Comparison of ENCODE assay signal across 8 mouse cellular contexts in genomic region chr6:8258316-8258715, GRCm38 (mm10). TPM values are rescaled to one million over a fixed set of nuclear protein-coding genes. Genes with fewer than 3 reads are reported as not detected.
DNase-seq lines count a peak whose midpoint lies in the region; ATAC-seq lines count a peak whose summit lies in the region.

No protein-coding gene starts in this region.

- H3K27me3 ChIP-seq in liver, embryonic 11.5 days (replicated peaks; ENCODE audit: control insufficient read depth, insufficient read depth, low read length) = no peaks in the 10 kb centered on the region

- no peak for DNase-seq in cerebellum, postnatal 25 days
- peak; percentile 11 for DNase-seq in retina, embryonic 14.5 days (ENCODE audit: low spot score)
- no peak for DNase-seq in retina, postnatal 1 day
- DNase-seq in liver, embryonic 11.5 days (ENCODE audit: low spot score) = no peak
- DNase-seq in T-cell, adult 2 months (ENCODE audit: low spot score) = no peak
- DNase-seq in urinary bladder, postnatal 10 days (ENCODE audit: low spot score) = no peak
- DNase-seq in right cerebral cortex, postnatal 25 days = no peak

- peak overlapping the region; percentile 86 for H3K4me3 ChIP-seq in liver, embryonic 11.5 days (ENCODE audit: low read depth, low read length)

- peak overlapping the region; percentile 38; the same call in 1 of the 2 replicates for H3K27ac ChIP-seq in liver, embryonic 11.5 days (ENCODE audit: low read depth, low read length)

- ATAC-seq in cerebellum, adult (ENCODE audit: insufficient number of reproducible peaks, low FRiP score, low TSS enrichment) = peak; percentile 1; the same call in 1 of the 2 replicates
- ATAC-seq in liver, embryonic 11.5 days (replicated peaks; ENCODE audit: low FRiP score) = no peak; the same call in 1 of the 2 replicates

- H3K9ac ChIP-seq in liver, embryonic 11.5 days (ENCODE audit: low read depth, low read length) = peak overlapping the region; percentile 76

- no peaks in the 10 kb centered on the region for H3K9me3 ChIP-seq in liver, embryonic 11.5 days (ENCODE audit: control insufficient read depth, low read length)

- H3K4me1 ChIP-seq in liver, embryonic 11.5 days (replicated peaks; ENCODE audit: control insufficient read depth, insufficient read depth, low read length) = peaks cover 8% of the 10 kb centered on the region

- 6% methylated on average over 6 of the region's 6 CpGs for WGBS in liver, embryonic 11.5 days

- H3K4me2 ChIP-seq in liver, embryonic 11.5 days = peak overlapping the region; percentile 68

- peaks cover 5% of the 10 kb centered on the region; the same call in 1 of the 2 replicates for H3K36me3 ChIP-seq in liver, embryonic 11.5 days (ENCODE audit: control insufficient read depth, insufficient read depth, low read length)

RNA-seq across cellular contexts. Expression of gene Rpa3, which starts 0.7 kb away (rescaled TPM):
- polyA plus RNA-seq in liver, embryonic 11.5 days (2014; fragmentation: Nextera tagmentation; extraction: Ambion mirVana) = 211 and 219 TPM in 2 replicates

RNA-seq across cellular contexts. Expression of gene Umad1, which starts 0.8 kb away (rescaled TPM):
- polyA plus RNA-seq in liver, embryonic 11.5 days (2014; fragmentation: Nextera tagmentation; extraction: Ambion mirVana) = 20.6 and 23.1 TPM in 2 replicates

RNA-seq across cellular contexts. Expression of gene Gm45062, which starts 0.9 kb away (rescaled TPM):
- polyA plus RNA-seq in liver, embryonic 11.5 days (2014; fragmentation: Nextera tagmentation; extraction: Ambion mirVana) = 3.9 and 4.8 TPM in 2 replicates

RNA-seq across cellular contexts. Expression of gene Mios, which starts 49.3 kb away (rescaled TPM):
- 28.9 and 35.1 TPM in 2 replicates for polyA plus RNA-seq in liver, embryonic 11.5 days (2014; fragmentation: Nextera tagmentation; extraction: Ambion mirVana)
